Mouse (Mus musculus) v-Abl transformed pro-B cells (cell line): ENCODE measurements around the gene Fam83f.

Experiments used
- in situ Hi-C, 2 experiments: fragments of 400-800 bp; cut with MboI; formaldehyde crosslinking; loops; one replicate each; pipeline ENCODE4 v1.15.1; 2025; ENCODE audit not compliant: unreplicated experiment in 2 of 2

Fam83f gene

GRCm38 (mm10) chr15:80701481-80702257 is 30.0 kb downstream of the Fam83f start:
- in situ Hi-C loops, result loop anchor here (5.0 to 25.0 kb wide), 4 partner anchors 186 to 764 kb away; partner anchors contain the start of genes Rpl3 (in 1 of the 2) and Syngr1 (in 1 of the 2)

GRCm38 (mm10) chr15:80702910-80703309 is 31.3 kb downstream of the Fam83f start:
- in situ Hi-C loops, result loop anchor here (5.0 to 25.0 kb wide), 4 partner anchors 184 to 766 kb away; partner anchors contain the start of genes Rpl3 (in 1 of the 2) and Syngr1 (in 1 of the 2)

GRCm38 (mm10) chr15:80703495-80703894 is 31.8 kb downstream of the Fam83f start:
- in situ Hi-C loops, result loop anchor here (5.0 to 25.0 kb wide), 4 partner anchors 184 to 766 kb away; partner anchors contain the start of genes Rpl3 (in 1 of the 2) and Syngr1 (in 1 of the 2)

- in situ Hi-C loops, result loop anchor here (5.0 to 25.0 kb wide), 4 partner anchors 183 to 767 kb away; partner anchors contain the start of genes Rpl3 (in 1 of the 2) and Syngr1 (in 1 of the 2)
Observed at GRCm38 (mm10) chr15:80704267-80704666, 32.6 kb downstream of the Fam83f start.

- in situ Hi-C loops, result loop anchor here (5.0 to 25.0 kb wide), 9 partner anchors 81 to 769 kb away; partner anchors contain the start of genes Adsl (in 2 of the 2), Rpl3 (in 1 of the 2) and Syngr1 (in 1 of the 2)
Observed at GRCm38 (mm10) chr15:80705828-80706549, 34.3 kb downstream of the Fam83f start.

GRCm38 (mm10) chr15:80706596-80706995 is 34.9 kb downstream of the Fam83f start:
- in situ Hi-C loops, result loop anchor here (5.0 to 25.0 kb wide), 9 partner anchors 81 to 769 kb away; partner anchors contain the start of genes Adsl (in 2 of the 2), Rpl3 (in 1 of the 2) and Syngr1 (in 1 of the 2)

- in situ Hi-C loops, result loop anchor here (5.0 to 25.0 kb wide), 9 partner anchors 80 to 770 kb away; partner anchors contain the start of genes Adsl (in 2 of the 2), Rpl3 (in 1 of the 2) and Syngr1 (in 1 of the 2)
Observed at GRCm38 (mm10) chr15:80707088-80707487, 35.4 kb downstream of the Fam83f start.

GRCm38 (mm10) chr15:80709593-80709992 is 37.9 kb downstream of the Fam83f start:
- in situ Hi-C loops, result loop anchor here (5.0 to 25.0 kb wide), 9 partner anchors 78 to 772 kb away; partner anchors contain the start of genes Adsl (in 2 of the 2), Rpl3 (in 1 of the 2) and Syngr1 (in 1 of the 2)

GRCm38 (mm10) chr15:80710257-80710607 is 38.6 kb downstream of the Fam83f start:
- in situ Hi-C loops, result loop anchor here (25.0 kb wide), 2 partner anchors 177 to 773 kb away; no protein-coding TSS in a partner anchor

GRCm38 (mm10) chr15:80710608-80711363 is 39.1 kb downstream of the Fam83f start, which contains the start of gene Tnrc6b:
TSS of gene Tnrc6b (plus strand) at chr15:80711313.
- in situ Hi-C loops, result loop anchor here (25.0 kb wide), 2 partner anchors 177 to 773 kb away; no protein-coding TSS in a partner anchor

GRCm38 (mm10) chr15:80711401-80712151 is 39.9 kb downstream of the Fam83f start:
- in situ Hi-C loops, result loop anchor here (25.0 kb wide), 2 partner anchors 176 to 774 kb away; no protein-coding TSS in a partner anchor

GRCm38 (mm10) chr15:80714299-80714698 is 42.7 kb downstream of the Fam83f start:
- in situ Hi-C loops, result loop anchor here (25.0 kb wide), 2 partner anchors 173 to 777 kb away; no protein-coding TSS in a partner anchor

GRCm38 (mm10) chr15:80716631-80717135 is 45.0 kb downstream of the Fam83f start:
- in situ Hi-C loops, result loop anchor here (5.0 to 25.0 kb wide), 3 partner anchors 71 to 779 kb away; no protein-coding TSS in a partner anchor

- in situ Hi-C loops, result loop anchor here (5.0 to 25.0 kb wide), 3 partner anchors 70 to 780 kb away; no protein-coding TSS in a partner anchor
Observed at GRCm38 (mm10) chr15:80717431-80717830, 45.8 kb downstream of the Fam83f start.

GRCm38 (mm10) chr15:80720249-80720648 is 48.6 kb downstream of the Fam83f start:
- in situ Hi-C loops, result loop anchor here (25.0 kb wide), 2 partner anchors 167 to 783 kb away; no protein-coding TSS in a partner anchor

- in situ Hi-C loops, result loop anchor here (25.0 kb wide), 2 partner anchors 165 to 785 kb away; no protein-coding TSS in a partner anchor
Observed at GRCm38 (mm10) chr15:80721861-80722260, 50.2 kb downstream of the Fam83f start.

GRCm38 (mm10) chr15:80722366-80722765 is 50.7 kb downstream of the Fam83f start:
- in situ Hi-C loops, result loop anchor here (25.0 kb wide), 2 partner anchors 165 to 785 kb away; no protein-coding TSS in a partner anchor

- in situ Hi-C loops, result no loop called here
Observed at GRCm38 (mm10) chr15:80729477-80729876, 57.8 kb downstream of the Fam83f start.
